Mouse (Mus musculus) embryonic facial prominence, embryonic 14.5 days (tissue): Measurements from ENCODE around the gene Wdr46. TPM values are rescaled to one million over a fixed set of nuclear protein-coding genes. Genes with fewer than 3 reads are reported as not detected.
"Not testable (repeated sequence)": the region's sequence is repeated elsewhere in the genome, so short reads cannot be mapped to it uniquely, and the experiment has no call there.

ENCODE experiments used
- ATAC-seq: fragments of 200-750 bp; cut with Nextera tagmentation; 2 replicates; pipeline ENCODE4 v1.8.0; 2017; ENCODE audit warnings: low read depth, moderate number of reproducible peaks, moderate TSS enrichment
- DNase-seq: peaks from one replicate; pipeline ENCODE4 v3.0.0-alpha.2; 2015; ENCODE audit warnings: low spot score
- H3K27ac ChIP-seq: fragments of 300-500 bp; sonication (generic); replicated peaks from 2 replicates; pipeline ENCODE4 v1.5.1; 2014; ENCODE audit warnings: low read depth, mild to moderate bottlenecking, low read length, moderate library complexity
- H3K27me3 ChIP-seq: fragments of 300-500 bp; sonication (generic); replicated peaks from 2 replicates; pipeline ENCODE4 v1.6.1; 2014; ENCODE audit warnings: low read length; ENCODE audit not compliant: control insufficient read depth, insufficient read depth
- H3K36me3 ChIP-seq: fragments of 300-500 bp; sonication (generic); 2 replicates; pipeline ENCODE4 v1.6.1; 2014; ENCODE audit warnings: low read length, mixed read lengths; ENCODE audit not compliant: control insufficient read depth, insufficient read depth
- H3K4me1 ChIP-seq: fragments of 300-500 bp; sonication (generic); 2 replicates; pipeline ENCODE4 v1.6.1; 2014; ENCODE audit warnings: antibody characterized with exemption, low read length; ENCODE audit not compliant: control insufficient read depth, insufficient read depth
- H3K4me2 ChIP-seq: fragments of 300-500 bp; sonication (generic); 2 replicates; pipeline ENCODE4 v1.6.1; 2014; ENCODE audit warnings: low read depth, mild to moderate bottlenecking, low read length, moderate library complexity, mixed read lengths
- H3K4me3 ChIP-seq: fragments of 300-500 bp; sonication (generic); 2 replicates; pipeline ENCODE4 v1.5.1; 2014; ENCODE audit warnings: low read depth, mild to moderate bottlenecking, low read length
- H3K9ac ChIP-seq: fragments of 300-500 bp; sonication (generic); 2 replicates; pipeline ENCODE4 v1.6.1; 2014; ENCODE audit warnings: low read depth, mild to moderate bottlenecking, low read length, moderate library complexity, mixed read lengths
- H3K9me3 ChIP-seq: fragments of 300-500 bp; sonication (generic); 2 replicates; pipeline ENCODE4 v1.6.1; 2016; ENCODE audit warnings: low read length; ENCODE audit not compliant: control insufficient read depth
- WGBS: fragments of 180-500 bp; shearing (Covaris S2); extraction: QIAGEN DNeasy Blood & Tissue Kit; methylation state at CpG from one replicate; pipeline ENCODE4 v1.1.7; 2014; 5-methylcytosine and 5-hydroxymethylcytosine counted together
- polyA plus RNA-seq: library from polyadenylated mRNA; unstranded; fragments of >200 nt; fragmentation: Nextera tagmentation; extraction: Ambion mirVana; gene quantifications from 2 replicates; pipeline ENCODE4 v1.2.1, GENCODE M21; 2014

Wdr46 gene
- polyA plus RNA-seq, 1 experiment from 2014 or later: 15.4 TPM

- DNase-seq (no peak), ATAC-seq (no peak)
- Histone ChIP-seq H3K9ac (peak overlapping the region; percentile 79), H3K4me2 (peak overlapping the region; percentile 89), H3K9me3 (no peaks in the 10 kb centered on the region), H3K4me3 (peak overlapping the region; percentile 87), H3K27me3 (no peaks in the 10 kb centered on the region), H3K4me1 (peaks cover 12% of the 10 kb centered on the region), H3K36me3 (peaks cover 58% of the 10 kb centered on the region), H3K27ac (no peak overlapping the region)
- 55% methylated on average over 19 of the region's 19 CpGs for WGBS
These were observed 921 bp downstream of the Wdr46 start for GRCm38 (mm10) chr17:33941381-33941780.

DNA sequence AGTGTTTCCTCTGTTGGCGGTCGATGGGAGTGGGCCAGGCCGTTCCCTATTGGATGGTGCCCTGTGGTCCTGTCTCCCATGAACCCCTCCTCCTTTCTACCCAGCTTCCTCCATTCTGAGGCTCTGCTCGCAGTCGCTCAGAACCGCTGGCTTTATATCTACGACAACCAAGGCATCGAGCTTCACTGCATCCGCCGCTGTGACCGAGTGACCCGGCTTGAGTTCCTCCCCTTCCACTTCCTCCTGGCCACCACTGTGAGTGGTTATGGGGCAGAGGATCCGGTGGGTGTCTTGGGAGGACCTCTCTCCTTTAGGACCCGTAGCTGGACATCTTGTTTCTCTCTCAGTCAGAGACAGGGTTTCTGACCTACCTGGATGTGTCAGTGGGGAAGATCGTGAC lies 3.0 kb downstream of the Wdr46 start:
- ATAC-seq (no peak), DNase-seq (no peak)
- Histone ChIP-seq H3K27me3 (no peaks in the 10 kb centered on the region), H3K4me1 (peaks cover 12% of the 10 kb centered on the region), H3K9ac (no peak overlapping the region), H3K36me3 (peaks cover 52% of the 10 kb centered on the region), H3K27ac (no peak overlapping the region), H3K4me2 (no peak overlapping the region), H3K4me3 (no peak overlapping the region), H3K9me3 (no peaks in the 10 kb centered on the region)
- 94% methylated on average over 15 of the region's 15 CpGs for WGBS

GRCm38 (mm10) chr17:33947430-33948089 lies 7.1 kb downstream of the Wdr46 start:
- ATAC-seq: no peak
- Histone ChIP-seq H3K4me2 (no peak overlapping the region), H3K27ac (no peak overlapping the region), H3K4me3 (no peak overlapping the region), H3K9ac (no peak overlapping the region), H3K4me1 (peaks cover 7% of the 10 kb centered on the region; the same call in 1 of the 2 replicates), H3K9me3 (no peaks in the 10 kb centered on the region), H3K36me3 (peaks cover 66% of the 10 kb centered on the region), H3K27me3 (no peaks in the 10 kb centered on the region)
- DNase-seq: no peak
- 92% methylated on average over 10 of the region's 10 CpGs for WGBS

DNA sequence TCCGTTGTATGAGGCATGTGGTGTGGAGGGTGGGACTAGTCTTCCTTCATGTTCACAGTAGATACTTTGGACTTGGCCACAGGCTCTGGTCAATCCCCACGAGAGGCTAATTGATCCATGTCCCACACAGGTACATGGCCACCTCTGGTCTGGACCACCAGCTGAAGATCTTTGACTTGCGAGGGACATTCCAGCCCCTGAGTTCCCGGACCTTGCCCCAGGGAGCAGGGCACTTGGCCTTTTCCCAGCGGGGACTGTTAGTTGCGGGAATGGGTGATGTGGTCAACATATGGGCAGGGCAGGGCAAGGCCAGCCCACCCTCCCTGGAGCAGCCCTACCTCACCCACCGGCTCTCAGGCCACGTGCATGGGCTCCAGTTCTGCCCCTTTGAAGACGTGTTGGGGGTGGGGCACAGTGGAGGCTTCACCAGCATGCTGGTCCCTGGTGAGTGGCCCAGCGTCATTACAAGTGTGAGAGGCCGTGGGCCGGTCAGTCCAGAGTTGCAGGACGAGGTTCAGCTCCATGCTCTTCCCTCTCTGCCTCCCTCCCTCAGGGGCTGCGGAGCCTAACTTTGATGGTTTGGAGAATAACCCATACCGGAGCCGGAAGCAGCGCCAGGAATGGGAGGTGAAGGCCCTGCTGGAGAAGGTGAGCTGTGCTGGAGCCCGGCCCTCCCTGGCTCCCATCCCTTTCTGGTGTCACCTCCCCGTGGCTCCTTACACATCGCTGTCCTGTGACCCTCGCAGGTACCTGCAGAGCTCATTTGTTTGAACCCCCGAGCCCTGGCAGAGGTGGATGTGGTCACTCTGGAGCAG lies 7.8 kb downstream of the Wdr46 start:
- Histone ChIP-seq H3K9ac (no peak overlapping the region), H3K36me3 (peaks cover 67% of the 10 kb centered on the region), H3K4me3 (no peak overlapping the region), H3K27me3 (no peaks in the 10 kb centered on the region), H3K27ac (no peak overlapping the region), H3K9me3 (no peaks in the 10 kb centered on the region), H3K4me2 (no peak overlapping the region), H3K4me1 (peaks cover 14% of the 10 kb centered on the region)
- DNase-seq: no peak
- 82% methylated on average over 22 of the region's 22 CpGs for WGBS
- no peak for ATAC-seq

GRCm38 (mm10) chr17:33948905-33949537 lies 8.6 kb downstream of the Wdr46 start:
- no peaks in the 10 kb centered on the region for H3K9me3 ChIP-seq
- no peak overlapping the region for H3K9ac ChIP-seq
- WGBS: 90% methylated on average over 19 of the region's 19 CpGs
- H3K27me3 ChIP-seq: no peaks in the 10 kb centered on the region
- no peak for ATAC-seq
- no peak overlapping the region for H3K4me2 ChIP-seq
- peaks cover 20% of the 10 kb centered on the region for H3K4me1 ChIP-seq
- H3K4me3 ChIP-seq: no peak overlapping the region
- H3K36me3 ChIP-seq: peaks cover 67% of the 10 kb centered on the region
- no peak overlapping the region for H3K27ac ChIP-seq
- DNase-seq: no peak

DNA sequence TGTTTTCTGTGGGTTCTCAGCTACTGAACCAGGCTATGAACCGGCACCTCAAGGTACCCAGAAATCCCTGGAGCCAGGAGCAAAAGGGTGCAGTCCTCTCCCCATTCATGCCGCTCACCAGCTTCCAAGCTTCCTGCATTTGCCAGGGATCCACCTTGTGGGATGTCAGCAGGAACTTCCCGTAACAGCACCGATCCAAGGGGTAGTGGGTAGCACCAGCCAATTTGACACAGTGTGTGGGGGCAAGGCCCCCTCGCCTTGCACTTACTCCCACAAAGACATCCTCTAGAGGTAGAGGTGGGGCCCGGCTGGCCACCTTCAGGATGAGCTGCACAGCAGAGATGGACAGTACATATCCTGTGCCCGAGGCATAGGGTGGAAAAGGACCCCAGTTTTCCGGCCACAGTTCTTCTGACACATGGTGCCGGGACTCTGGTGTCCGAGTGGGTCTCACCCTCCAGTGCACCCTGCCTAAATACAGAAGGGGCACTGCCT lies 9.7 kb downstream of the Wdr46 start:
- Histone ChIP-seq H3K36me3 (peaks cover 61% of the 10 kb centered on the region), H3K4me3 (peak overlapping the region; percentile 46), H3K4me2 (peak overlapping the region; percentile 80), H3K9ac (peak overlapping the region; percentile 70), H3K9me3 (no peaks in the 10 kb centered on the region), H3K4me1 (peaks cover 26% of the 10 kb centered on the region), H3K27ac (peak overlapping the region; percentile 88), H3K27me3 (no peaks in the 10 kb centered on the region)
- DNase-seq (no peak), ATAC-seq (no peak)
- 70% methylated on average over 10 of the region's 10 CpGs for WGBS

- Histone ChIP-seq H3K36me3 (peaks cover 56% of the 10 kb centered on the region), H3K4me2 (peak within 1 kb of the TSS; percentile 80), H3K9ac (peak within 1 kb of the TSS; percentile 70), H3K4me3 (peak within 1 kb of the TSS; percentile 46), H3K9me3 (no peaks in the 10 kb centered on the region), H3K27me3 (no peaks in the 10 kb centered on the region), H3K27ac (peak within 1 kb of the TSS; percentile 88), H3K4me1 (peaks cover 26% of the 10 kb centered on the region)
- DNase-seq: peak; percentile 95
- ATAC-seq: peak; percentile 81
- 2% methylated on average over 29 of the region's 45 CpGs for WGBS
These were observed 10.8 kb downstream of the Wdr46 start, which contains the start of gene B3galt4 for GRCm38 (mm10) chr17:33951021-33951946. TSS of gene B3galt4 (minus strand) at chr17:33951488.

GRCm38 (mm10) chr17:33952015-33952414 lies 11.6 kb downstream of the Wdr46 start:
- Histone ChIP-seq H3K9ac (peak overlapping the region; percentile 70), H3K4me2 (peak overlapping the region; percentile 80), H3K4me3 (peak overlapping the region; percentile 46), H3K4me1 (peaks cover 30% of the 10 kb centered on the region), H3K36me3 (peaks cover 50% of the 10 kb centered on the region)
- WGBS: 86% methylated on average over 13 of the region's 13 CpGs
- H3K27ac ChIP-seq, H3K9me3 ChIP-seq, ATAC-seq, H3K27me3 ChIP-seq, DNase-seq: not testable (repeated sequence)
